Mouse (Mus musculus) forebrain, embryonic 10.5 days (tissue): ENCODE measurements around the gene Mc1r. TPM values are rescaled to one million over a fixed set of nuclear protein-coding genes. Genes with fewer than 3 reads are reported as not detected.
"Not testable (repeated sequence)": the region's sequence is repeated elsewhere in the genome, so short reads cannot be mapped to it uniquely, and the experiment has no call there.

Experiments used
- DNase-seq: peaks from one replicate; pipeline ENCODE4 v3.0.0-alpha.2; 2017; ENCODE audit warnings: low spot score; ENCODE audit errors: extremely low spot score
- H3K27ac ChIP-seq: fragments of 300-500 bp; sonication (generic); 2 replicates; pipeline ENCODE4 v1.5.1; 2016; ENCODE audit warnings: mild to moderate bottlenecking
- H3K27me3 ChIP-seq: fragments of 300-500 bp; sonication (generic); 2 replicates; pipeline ENCODE4 v1.6.1; 2016; ENCODE audit warnings: mild to moderate bottlenecking; ENCODE audit not compliant: poor library complexity, severe bottlenecking
- H3K36me3 ChIP-seq: fragments of 300-500 bp; sonication (generic); replicated peaks from 2 replicates; pipeline ENCODE4 v1.6.1; 2016; ENCODE audit warnings: mild to moderate bottlenecking, moderate library complexity
- H3K4me1 ChIP-seq: fragments of 300-500 bp; sonication (generic); 2 replicates; pipeline ENCODE4 v1.6.1; 2016
- H3K4me3 ChIP-seq: fragments of 300-500 bp; sonication (generic); 2 replicates; pipeline ENCODE4 v1.5.1; 2016; ENCODE audit warnings: mild to moderate bottlenecking, moderate library complexity
- H3K9me3 ChIP-seq: fragments of 300-500 bp; sonication (generic); 2 replicates; pipeline ENCODE4 v1.6.1; 2016; ENCODE audit warnings: mild to moderate bottlenecking, moderate library complexity
- WGBS: fragments of 180-500 bp; shearing (Covaris S2); methylation state at CpG from one replicate; pipeline ENCODE4 v1.1.7; 2016; 5-methylcytosine and 5-hydroxymethylcytosine counted together
- polyA plus RNA-seq: library from polyadenylated mRNA; unstranded; fragments of >200 nt; fragmentation: Nextera tagmentation; extraction: Ambion mirVana; gene quantifications from 2 replicates; pipeline ENCODE4 v1.2.1, GENCODE M21; 2016

Mc1r gene
- polyA plus RNA-seq, 1 experiment from 2014 or later, result 0.06 TPM

DNA sequence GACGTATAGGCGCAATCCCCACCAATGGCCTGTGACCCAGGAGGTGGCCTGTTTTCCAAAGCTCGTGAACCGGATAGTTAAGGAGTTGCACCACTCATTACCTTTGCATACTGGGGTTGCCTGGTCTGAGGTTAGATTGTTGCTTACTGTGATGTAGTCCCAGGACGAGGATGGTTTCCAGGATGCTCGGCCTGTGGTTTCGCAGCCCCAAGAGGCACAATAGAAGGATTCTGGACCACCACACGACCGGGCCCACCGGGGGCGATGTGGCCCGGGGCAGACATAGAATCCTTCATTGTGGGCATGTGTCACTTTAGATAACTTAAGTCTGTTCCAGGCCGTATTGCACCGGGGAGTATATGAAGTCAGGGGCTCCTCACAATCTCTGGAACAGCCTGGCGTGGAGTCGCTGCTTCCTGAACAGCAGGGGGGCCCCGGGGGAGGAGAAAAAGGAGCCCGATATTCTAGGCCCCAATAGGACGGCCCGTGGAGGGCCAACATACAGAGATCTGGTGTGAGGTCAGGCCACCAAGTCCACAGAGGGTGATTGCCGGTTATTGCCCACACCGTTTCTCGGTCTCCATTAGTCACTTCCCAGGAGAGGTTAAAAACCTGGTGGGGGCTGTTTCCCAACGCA, 20.9 kb downstream of the Mc1r start:
- Histone ChIP-seq H3K36me3 (no peaks in the 10 kb centered on the region), H3K4me1 (peaks cover under 1% of the 10 kb centered on the region; the same call in 1 of the 2 replicates), H3K4me3 (no peak overlapping the region), H3K27ac (no peak overlapping the region), H3K9me3 (peaks cover 62% of the 10 kb centered on the region), H3K27me3 (no peaks in the 10 kb centered on the region)
- WGBS, result 95% methylated on average over 24 of the region's 24 CpGs
- DNase-seq, result no peak

DNA sequence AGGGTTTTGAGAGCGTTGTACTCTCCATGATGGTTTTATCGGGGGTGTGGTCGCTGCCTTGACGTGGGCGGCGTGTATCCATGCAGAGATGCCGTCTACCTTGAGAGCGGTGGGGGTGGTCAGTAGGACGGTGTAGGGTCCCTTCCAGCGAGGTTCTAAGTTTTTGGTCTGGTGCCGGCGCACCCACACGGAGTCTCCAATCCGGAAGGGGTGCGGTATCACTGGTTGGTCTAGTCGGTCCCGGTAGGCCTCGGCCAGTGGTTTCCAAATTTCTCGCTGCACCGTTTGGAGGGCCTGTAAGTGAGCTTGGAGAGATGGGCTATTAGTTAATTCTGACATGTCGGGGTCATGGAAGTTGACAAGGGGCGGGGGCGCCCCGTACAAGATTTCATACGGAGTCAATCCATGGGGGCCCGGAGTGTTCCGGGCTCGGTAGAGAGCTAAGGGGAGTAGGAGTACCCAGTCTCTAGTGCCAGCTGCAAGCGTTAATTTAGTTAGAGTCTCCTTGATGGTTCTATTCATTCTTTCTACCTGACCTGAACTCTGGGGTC, 21.5 kb downstream of the Mc1r start:
- 98% methylated on average over 29 of the region's 29 CpGs for WGBS
- Histone ChIP-seq H3K4me1 (no peaks in the 10 kb centered on the region), H3K9me3 (peaks cover 69% of the 10 kb centered on the region)

DNA sequence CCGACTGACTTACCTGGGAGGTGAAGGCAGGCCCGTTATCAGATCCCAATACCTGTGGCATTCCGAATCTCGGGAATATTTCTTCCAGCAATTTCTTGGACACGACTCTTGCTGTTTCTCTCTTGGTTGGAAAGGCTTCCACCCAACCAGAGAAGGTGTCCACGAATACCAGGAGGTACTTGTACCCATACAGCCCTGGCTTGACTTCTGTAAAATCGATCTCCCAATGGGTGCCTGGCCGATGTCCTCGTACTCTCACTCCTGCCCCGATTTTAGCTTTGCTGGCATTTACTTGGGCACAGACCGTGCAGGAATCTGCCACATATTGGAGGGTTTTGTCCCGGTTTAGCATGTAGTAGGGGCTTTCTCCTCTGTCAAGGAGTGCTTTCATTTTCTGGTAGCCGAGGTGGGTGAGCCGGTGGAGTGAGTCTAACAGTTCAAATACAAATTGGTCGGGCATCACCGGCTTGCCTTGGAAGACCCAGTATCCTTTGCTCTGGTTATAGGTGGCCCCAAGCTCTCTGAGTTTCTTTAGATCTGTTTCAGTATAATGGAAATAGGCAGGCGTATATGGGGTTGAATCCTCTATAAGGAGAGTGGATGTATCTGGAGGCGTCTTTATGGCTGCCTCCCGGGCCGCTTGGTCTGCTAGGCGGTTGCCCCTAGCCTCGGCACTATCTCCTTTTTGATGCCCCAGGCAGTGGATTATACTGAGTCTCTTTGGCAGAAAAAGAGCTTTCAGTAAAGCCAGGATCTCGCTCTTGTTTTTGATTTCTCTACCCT, 22.2 kb downstream of the Mc1r start:
- Histone ChIP-seq H3K4me3 (no peak overlapping the region), H3K9me3 (peaks cover 73% of the 10 kb centered on the region)
- 94% methylated on average over 23 of the region's 23 CpGs for WGBS

More for the DNA sequence above, 21.5 kb downstream of the Mc1r start:
- DNase-seq, result no peak
- no peak overlapping the region for H3K27ac ChIP-seq
- H3K27me3 ChIP-seq, result no peaks in the 10 kb centered on the region
- no peaks in the 10 kb centered on the region for H3K36me3 ChIP-seq
- H3K4me3 ChIP-seq, result no peak overlapping the region

DNA sequence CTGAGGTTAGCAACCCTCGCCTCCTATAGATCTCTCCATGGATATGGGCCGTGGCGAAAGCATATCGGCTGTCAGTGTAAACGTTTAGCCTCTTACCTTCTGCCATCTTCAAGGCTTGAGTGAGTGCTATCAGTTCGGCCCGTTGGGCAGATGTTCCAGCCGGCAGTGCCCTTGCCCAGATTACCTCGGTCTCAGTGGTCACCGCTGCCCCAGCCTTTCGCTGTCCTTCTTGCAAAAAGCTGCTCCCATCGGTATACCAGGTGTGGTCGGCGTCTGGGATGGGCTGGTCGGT, 22.8 kb downstream of the Mc1r start:
- not testable (repeated sequence) for H3K27ac ChIP-seq, H3K36me3 ChIP-seq, H3K4me1 ChIP-seq, H3K27me3 ChIP-seq, H3K4me3 ChIP-seq, DNase-seq
- H3K9me3 ChIP-seq, result peaks cover 76% of the 10 kb centered on the region
- 98% methylated on average over 15 of the region's 15 CpGs for WGBS

More for the DNA sequence above, 22.2 kb downstream of the Mc1r start:
- no peak overlapping the region for H3K27ac ChIP-seq
- no peak for DNase-seq
- H3K36me3 ChIP-seq, result no peaks in the 10 kb centered on the region
- no peaks in the 10 kb centered on the region for H3K27me3 ChIP-seq
- H3K4me1 ChIP-seq, result no peaks in the 10 kb centered on the region

DNA sequence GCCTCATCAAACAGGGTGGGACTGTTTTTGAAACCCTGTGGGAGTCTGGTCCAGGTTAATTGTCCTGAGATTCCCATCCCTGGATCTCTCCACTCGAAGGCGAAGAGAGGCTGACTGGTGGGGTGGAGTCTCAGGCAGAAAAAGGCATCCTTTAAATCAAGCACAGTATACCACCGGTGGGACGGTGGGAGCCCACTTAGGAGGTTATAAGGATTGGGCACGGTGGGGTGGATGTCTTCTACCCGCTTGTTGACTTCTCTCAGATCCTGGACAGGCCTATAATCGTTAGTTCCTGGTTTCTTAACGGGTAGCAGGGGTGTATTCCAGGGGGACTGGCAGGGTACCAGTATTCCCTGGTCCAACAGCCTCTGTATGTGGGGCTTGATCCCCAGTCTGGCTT, 24.0 kb downstream of the Mc1r start:
- not testable (repeated sequence) for H3K4me3 ChIP-seq, H3K4me1 ChIP-seq, H3K27ac ChIP-seq, DNase-seq, H3K36me3 ChIP-seq, H3K27me3 ChIP-seq
- WGBS, result 90% methylated on average over 8 of the region's 8 CpGs
- H3K9me3 ChIP-seq, result peaks cover 87% of the 10 kb centered on the region

DNA sequence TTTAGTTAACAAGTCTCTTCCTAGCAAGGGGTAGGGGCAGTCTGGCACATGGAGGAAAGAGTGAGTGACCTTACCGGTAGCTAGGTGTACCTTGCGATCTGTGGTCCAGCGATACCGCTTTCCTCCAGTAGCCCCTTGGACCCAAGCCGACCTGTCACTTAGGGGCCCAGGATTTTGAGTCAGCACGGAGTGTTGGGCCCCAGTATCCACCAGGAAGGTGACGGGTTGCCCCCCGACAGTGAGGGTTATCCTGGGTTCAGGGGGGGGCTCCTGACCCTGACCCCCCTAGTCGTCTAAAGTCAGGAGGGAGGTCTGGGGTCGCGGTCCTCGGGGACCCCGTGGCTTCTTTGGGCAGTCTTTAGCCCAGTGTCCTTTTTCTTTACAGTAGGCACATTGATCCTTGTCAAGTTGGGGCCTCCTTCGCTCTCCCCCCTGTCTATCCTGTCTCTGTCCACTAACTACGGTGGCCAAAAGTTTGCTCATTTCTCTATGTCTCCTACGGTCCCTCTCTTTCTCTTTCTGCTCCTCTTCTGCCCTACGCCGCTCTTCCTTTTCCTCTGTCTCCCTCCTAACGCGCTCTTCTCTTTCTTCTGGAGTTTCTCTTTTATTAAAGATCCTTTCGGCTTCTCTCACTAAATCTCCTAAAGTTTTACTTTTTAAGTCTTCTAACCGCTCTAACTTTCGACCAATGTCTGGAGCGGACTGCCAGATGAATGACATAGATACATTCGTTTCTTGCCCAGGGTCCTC, 24.9 kb downstream of the Mc1r start:
- H3K4me1 ChIP-seq, result no peaks in the 10 kb centered on the region
- no peaks in the 10 kb centered on the region for H3K36me3 ChIP-seq
- H3K9me3 ChIP-seq, result peaks cover 82% of the 10 kb centered on the region
- H3K4me3 ChIP-seq, result no peak overlapping the region
- 95% methylated on average over 25 of the region's 25 CpGs for WGBS
- H3K27me3 ChIP-seq, result no peaks in the 10 kb centered on the region
- no peak overlapping the region for H3K27ac ChIP-seq
- DNase-seq, result no peak

DNA sequence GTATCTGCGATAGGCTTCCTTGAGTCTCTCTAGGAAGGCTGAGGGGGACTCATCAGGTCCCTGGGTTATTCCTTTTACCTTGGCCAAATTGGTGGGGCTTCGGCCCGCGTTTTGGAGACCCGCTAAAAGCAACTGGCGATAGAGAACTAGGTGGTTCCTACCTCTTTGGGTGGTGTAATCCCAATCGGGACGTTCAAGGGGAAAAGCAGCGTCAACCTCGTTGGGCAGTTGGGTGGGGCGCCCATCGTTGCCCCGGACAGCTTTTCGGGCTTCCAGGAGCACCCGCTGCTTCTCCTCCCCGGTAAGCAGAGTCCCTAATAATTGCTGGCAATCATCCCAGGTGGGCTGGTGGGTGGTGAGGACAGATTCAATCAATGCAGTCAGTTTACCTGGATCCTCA, 25.5 kb downstream of the Mc1r start:
- DNase-seq, result no peak
- no peaks in the 10 kb centered on the region for H3K36me3 ChIP-seq
- 95% methylated on average over 16 of the region's 16 CpGs for WGBS
- peaks cover 76% of the 10 kb centered on the region for H3K9me3 ChIP-seq
- H3K27me3 ChIP-seq, result no peaks in the 10 kb centered on the region
- no peak overlapping the region for H3K27ac ChIP-seq
- no peaks in the 10 kb centered on the region for H3K4me1 ChIP-seq
- H3K4me3 ChIP-seq, result no peak overlapping the region

DNA sequence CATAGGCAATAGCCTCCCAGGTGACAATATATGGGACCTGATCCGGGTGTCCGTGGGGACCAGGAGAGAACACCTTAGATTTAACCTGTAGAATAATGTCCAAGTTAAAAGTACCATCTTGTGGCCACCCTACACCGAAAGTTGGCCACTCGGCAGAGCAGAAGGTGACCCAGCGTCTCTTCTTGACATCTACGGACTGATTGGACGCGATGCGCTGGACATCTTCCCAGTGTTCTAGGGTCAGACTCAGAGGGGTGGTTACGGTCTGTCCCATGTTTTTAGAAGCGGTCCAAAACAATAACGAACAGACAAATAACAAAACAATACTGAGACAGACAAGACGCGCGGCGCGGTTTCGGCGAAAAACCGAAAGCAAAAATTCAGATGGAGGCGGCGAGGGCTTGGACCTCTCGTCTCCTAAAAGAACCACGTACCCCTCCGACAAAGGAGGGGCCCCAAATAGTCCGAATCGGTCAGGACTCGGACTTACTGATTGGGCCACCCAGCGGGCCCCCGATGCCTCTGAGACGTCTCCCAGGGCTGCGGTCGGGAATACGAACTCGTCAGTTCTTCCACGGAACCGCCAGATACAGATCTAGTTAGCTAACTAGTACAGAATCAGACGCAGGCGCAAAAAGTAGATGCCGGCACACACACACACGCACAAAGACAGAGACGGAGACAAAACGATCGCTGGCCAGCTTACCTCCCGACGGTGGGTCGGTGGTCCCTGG, 26.5 kb downstream of the Mc1r start:
- DNase-seq, H3K36me3 ChIP-seq, H3K4me3 ChIP-seq, H3K4me1 ChIP-seq, H3K27me3 ChIP-seq, H3K27ac ChIP-seq: not testable (repeated sequence)
- 97% methylated on average over 47 of the region's 47 CpGs for WGBS
- H3K9me3 ChIP-seq, result peaks cover 66% of the 10 kb centered on the region

DNA sequence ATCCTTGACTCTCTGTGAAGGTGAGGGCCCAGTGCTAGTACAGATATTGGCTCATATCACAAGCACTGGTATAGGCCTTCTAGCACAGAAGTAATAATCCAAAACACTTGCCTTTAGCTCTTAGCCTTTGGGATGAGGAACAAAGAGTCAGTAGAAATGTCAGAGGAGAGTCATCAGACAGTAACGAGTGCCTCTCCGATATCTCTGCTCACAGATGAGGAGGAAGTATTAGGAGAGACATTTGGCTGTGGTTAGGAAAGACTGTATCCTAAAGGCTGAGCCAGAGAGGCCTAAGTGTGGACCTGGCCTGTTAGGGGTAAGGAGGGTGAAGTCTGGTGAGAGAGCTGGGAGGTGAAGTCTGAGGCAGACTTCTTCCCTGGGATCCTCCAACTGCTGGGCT, 34.9 kb downstream of the Mc1r start:
- DNase-seq, result no peak
- no peaks in the 10 kb centered on the region for H3K9me3 ChIP-seq

DNA sequence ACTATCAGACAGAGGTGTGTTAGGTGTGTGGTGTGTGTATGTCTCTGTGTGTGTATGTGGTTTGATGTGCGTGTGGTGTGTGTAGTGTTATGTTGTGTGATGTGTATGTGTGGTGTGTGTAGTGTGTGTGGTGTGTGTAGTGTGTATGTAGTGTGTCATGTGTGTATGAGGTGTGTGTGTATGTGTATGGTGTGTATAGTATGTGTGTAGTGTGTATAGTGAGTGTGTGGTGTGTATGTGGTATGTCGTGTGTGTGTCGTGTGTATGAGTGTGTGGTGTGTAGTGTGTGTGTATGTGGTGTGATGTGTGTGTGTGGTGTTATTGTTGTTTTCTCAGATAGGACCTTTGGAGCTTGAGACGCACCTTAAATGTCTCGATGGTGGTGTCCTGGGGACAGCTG, 35.4 kb downstream of the Mc1r start:
- H3K4me1 ChIP-seq, result peaks cover 17% of the 10 kb centered on the region
- H3K4me3 ChIP-seq, result peak overlapping the region; percentile 79
- no peaks in the 10 kb centered on the region for H3K9me3 ChIP-seq
- WGBS, result 78% methylated on average over 5 of the region's 5 CpGs
- H3K27me3 ChIP-seq, result no peaks in the 10 kb centered on the region
- peaks cover 22% of the 10 kb centered on the region for H3K36me3 ChIP-seq
- peak overlapping the region; percentile 97; the same call in 1 of the 2 replicates for H3K27ac ChIP-seq
- DNase-seq, result no peak

More for the DNA sequence above, 34.9 kb downstream of the Mc1r start:
- Histone ChIP-seq H3K27me3 (no peaks in the 10 kb centered on the region), H3K36me3 (peaks cover 18% of the 10 kb centered on the region), H3K27ac (no peak overlapping the region), H3K4me1 (peaks cover 17% of the 10 kb centered on the region), H3K4me3 (no peak overlapping the region)
- 94% methylated on average over 2 of the region's 2 CpGs for WGBS

DNA sequence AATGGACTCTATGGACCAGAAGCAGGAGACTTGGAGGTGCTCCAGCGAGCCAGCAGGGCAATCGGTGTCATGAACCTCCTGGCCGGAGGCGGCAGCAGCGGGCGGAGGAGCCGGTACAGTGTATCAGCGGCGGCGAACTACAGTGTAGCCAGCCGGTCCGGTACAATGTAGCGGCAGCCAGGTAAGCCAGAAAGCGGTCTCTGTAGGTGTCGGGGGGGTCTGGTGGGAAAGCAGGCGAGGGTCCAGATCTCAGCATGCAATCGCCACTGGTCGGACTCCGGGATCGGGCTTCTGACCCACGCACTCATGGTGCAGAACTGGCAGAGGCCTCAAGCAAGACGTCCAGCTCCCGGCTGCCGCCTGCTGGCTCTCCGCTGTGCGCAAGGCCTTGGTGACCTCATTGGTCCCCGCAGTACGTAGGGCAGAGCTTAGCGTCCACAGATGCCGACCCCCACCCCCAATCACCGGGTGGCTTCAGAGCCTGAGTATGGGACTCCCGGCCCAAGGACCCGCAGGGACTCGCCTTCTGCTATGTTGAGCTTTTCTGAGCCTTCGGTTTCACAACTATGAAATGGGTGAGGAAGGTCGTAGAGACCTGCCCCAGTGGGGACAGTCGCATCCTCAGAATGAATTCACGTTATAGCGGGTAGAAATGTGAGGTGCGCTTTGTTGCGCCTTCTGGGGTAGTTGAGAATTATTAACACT, 36.1 kb downstream of the Mc1r start:
- Histone ChIP-seq H3K36me3 (peaks cover 26% of the 10 kb centered on the region), H3K9me3 (no peaks in the 10 kb centered on the region), H3K27ac (peak overlapping the region; percentile 97), H3K4me3 (peak overlapping the region; percentile 79), H3K4me1 (peaks cover 17% of the 10 kb centered on the region), H3K27me3 (no peaks in the 10 kb centered on the region)
- peak; percentile 93 for DNase-seq
- 2% methylated on average over 41 of the region's 41 CpGs for WGBS

DNA sequence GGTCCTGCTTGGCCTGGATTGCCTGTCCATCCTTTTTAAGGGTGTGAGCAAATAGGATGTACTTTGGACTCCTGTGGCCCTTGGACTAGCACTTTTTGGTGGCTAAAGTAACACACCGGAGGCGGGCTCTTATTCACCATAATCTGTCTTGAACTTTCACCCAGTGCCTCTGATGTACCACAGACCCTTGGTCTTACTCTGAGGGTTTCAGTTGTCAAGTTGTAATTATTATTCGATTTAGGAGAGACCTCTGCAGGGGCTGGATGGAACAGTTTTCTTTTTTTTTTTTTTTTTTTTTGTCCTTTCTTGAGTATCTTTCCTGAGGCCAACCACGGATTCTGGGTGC, 36.6 kb downstream of the Mc1r start:
- Histone ChIP-seq H3K4me1 (peaks cover 17% of the 10 kb centered on the region), H3K9me3 (no peaks in the 10 kb centered on the region), H3K4me3 (peak overlapping the region; percentile 79), H3K27me3 (no peaks in the 10 kb centered on the region), H3K27ac (peak overlapping the region; percentile 97), H3K36me3 (peaks cover 30% of the 10 kb centered on the region)
- WGBS, result 36% methylated on average over 4 of the region's 4 CpGs
- no peak for DNase-seq
